In genomic region chr11:95413641-95414535, GRCm38 (mm10) we compare ENCODE assay signal across 8 mouse cellular contexts. TPM values are rescaled to one million over a fixed set of nuclear protein-coding genes. Genes with fewer than 3 reads are reported as not detected.
A peak's percentile ranks its signal among the peaks of the same experiment; 100 is the strongest.
DNase-seq lines count a peak whose midpoint lies in the region; ATAC-seq and TF ChIP-seq lines count a peak whose summit lies in the region.

Gene Spop (plus strand): TSS chr11:95414080.

- peak within 1 kb of the TSS; percentile 82 for H3K4me2 ChIP-seq in heart, embryonic 15.5 days
- peak within 1 kb of the TSS; percentile 80 for H3K4me2 ChIP-seq in liver, embryonic 14.5 days (ENCODE audit: low read depth)
- peak within 1 kb of the TSS; percentile 74 for H3K4me2 ChIP-seq in neural tube, embryonic 11.5 days (ENCODE audit: low read depth)
- peak within 1 kb of the TSS; percentile 69 for H3K4me2 ChIP-seq in stomach, postnatal 0 days (replicated peaks; ENCODE audit: low read depth)

- peaks cover 22% of the 10 kb centered on the region for H3K27me3 ChIP-seq in forebrain, embryonic 10.5 days (ENCODE audit: poor library complexity, severe bottlenecking)
- H3K27me3 ChIP-seq in heart, embryonic 15.5 days, result no peaks in the 10 kb centered on the region
- H3K27me3 ChIP-seq in liver, embryonic 14.5 days (ENCODE audit: control insufficient read depth, insufficient read depth, low read length), result no peaks in the 10 kb centered on the region; the same call in 1 of the 2 replicates
- H3K27me3 ChIP-seq in neural tube, embryonic 11.5 days (ENCODE audit: control insufficient read depth, insufficient read depth, low read length), result no peaks in the 10 kb centered on the region
- no peaks in the 10 kb centered on the region for H3K27me3 ChIP-seq in stomach, postnatal 0 days (ENCODE audit: control insufficient read depth, insufficient read depth, low read length)

- TF ChIP-seq CTCF in liver, embryonic 14.5 days (IDR thresholded peaks at IDR 0.05; ENCODE audit: low read depth), result peak; percentile 1; the same call in 1 of the 2 replicates
- no peak; the same call in 1 of the 2 replicates for TF ChIP-seq CTCF in stomach, postnatal 0 days (IDR thresholded peaks at IDR 0.05; ENCODE audit: low read depth)

- H3K9ac ChIP-seq in heart, embryonic 15.5 days, result peak within 1 kb of the TSS; percentile 70
- peak within 1 kb of the TSS; percentile 80 for H3K9ac ChIP-seq in liver, embryonic 14.5 days (replicated peaks)
- H3K9ac ChIP-seq in neural tube, embryonic 11.5 days (ENCODE audit: low read length), result peak within 1 kb of the TSS; percentile 71
- H3K9ac ChIP-seq in stomach, postnatal 0 days (ENCODE audit: low read length), result peak within 1 kb of the TSS; percentile 68

- peak within 1 kb of the TSS; percentile 91 for H3K27ac ChIP-seq in forebrain, embryonic 10.5 days
- H3K27ac ChIP-seq in heart, embryonic 15.5 days, result peak within 1 kb of the TSS; percentile 97
- H3K27ac ChIP-seq in liver, embryonic 14.5 days, result peak within 1 kb of the TSS; percentile 85
- H3K27ac ChIP-seq in neural tube, embryonic 11.5 days (ENCODE audit: low read depth, low read length), result peak within 1 kb of the TSS; percentile 85
- H3K27ac ChIP-seq in stomach, postnatal 0 days (replicated peaks), result peak within 1 kb of the TSS; percentile 93

- H3K36me3 ChIP-seq in forebrain, embryonic 10.5 days (replicated peaks), result peaks cover 8% of the 10 kb centered on the region
- no peaks in the 10 kb centered on the region for H3K36me3 ChIP-seq in heart, embryonic 15.5 days
- peaks cover 4% of the 10 kb centered on the region; the same call in 1 of the 2 replicates for H3K36me3 ChIP-seq in liver, embryonic 14.5 days (replicated peaks; ENCODE audit: control insufficient read depth, insufficient read depth, low read depth)
- no peaks in the 10 kb centered on the region for H3K36me3 ChIP-seq in neural tube, embryonic 11.5 days (ENCODE audit: control insufficient read depth, insufficient read depth, low read length)
- no peaks in the 10 kb centered on the region for H3K36me3 ChIP-seq in stomach, postnatal 0 days (ENCODE audit: control insufficient read depth, insufficient read depth, low read length)

- peak; percentile 85 for ATAC-seq in CD4-positive, CD25-positive, alpha-beta regulatory T cell, adult 4 months
- ATAC-seq in heart, embryonic 15.5 days (replicated peaks; ENCODE audit: insufficient number of reproducible peaks, insufficient read depth, low FRiP score, low read depth), result peak; percentile 86
- peak; percentile 88 for ATAC-seq in liver, embryonic 14.5 days (ENCODE audit: insufficient read depth)
- peak; percentile 78 for ATAC-seq in neural tube, embryonic 11.5 days (ENCODE audit: insufficient read depth, low FRiP score, low TSS enrichment)
- ATAC-seq in stomach, postnatal 0 days (ENCODE audit: low FRiP score, low TSS enrichment), result peak; percentile 92

- no peaks in the 10 kb centered on the region; the same call in 1 of the 2 replicates for H3K9me3 ChIP-seq in forebrain, embryonic 10.5 days
- H3K9me3 ChIP-seq in heart, embryonic 15.5 days (replicated peaks), result no peaks in the 10 kb centered on the region
- H3K9me3 ChIP-seq in liver, embryonic 14.5 days (ENCODE audit: control insufficient read depth, low read length), result no peaks in the 10 kb centered on the region
- no peaks in the 10 kb centered on the region for H3K9me3 ChIP-seq in neural tube, embryonic 11.5 days (ENCODE audit: control insufficient read depth, low read length)
- no peaks in the 10 kb centered on the region for H3K9me3 ChIP-seq in stomach, postnatal 0 days (ENCODE audit: control insufficient read depth, low read length)

- H3K4me3 ChIP-seq in forebrain, embryonic 10.5 days, result peak within 1 kb of the TSS; percentile 73
- H3K4me3 ChIP-seq in heart, embryonic 15.5 days, result peak within 1 kb of the TSS; percentile 80
- H3K4me3 ChIP-seq in liver, embryonic 14.5 days (ENCODE audit: insufficient read depth in 1 of 2, low read depth in 2 of 2, low read length in 2 of 2), result peak within 1 kb of the TSS; percentile 81 to 96
- H3K4me3 ChIP-seq in neural tube, embryonic 11.5 days (ENCODE audit: low read depth, low read length), result peak within 1 kb of the TSS; percentile 57
- H3K4me3 ChIP-seq in stomach, postnatal 0 days (ENCODE audit: low read depth, low read length), result peak within 1 kb of the TSS; percentile 58

- no peak for TF ChIP-seq EP300 in liver, embryonic 14.5 days (IDR thresholded peaks at IDR 0.05; ENCODE audit: low read depth)
- peak; percentile 42 for TF ChIP-seq EP300 in stomach, postnatal 0 days (optimal IDR thresholded peaks at IDR 0.05)

- H3K4me1 ChIP-seq in forebrain, embryonic 10.5 days, result peaks cover 41% of the 10 kb centered on the region
- peaks cover 14% of the 10 kb centered on the region for H3K4me1 ChIP-seq in heart, embryonic 15.5 days (replicated peaks)
- H3K4me1 ChIP-seq in liver, embryonic 14.5 days (replicated peaks; ENCODE audit: control insufficient read depth in 2 of 2, insufficient read depth in 2 of 2, low read length in 1 of 2), result peaks cover 11 to 18% of the 10 kb centered on the region in 2 experiments
- peaks cover 10% of the 10 kb centered on the region for H3K4me1 ChIP-seq in neural tube, embryonic 11.5 days (ENCODE audit: control insufficient read depth, insufficient read depth, low read length)
- H3K4me1 ChIP-seq in stomach, postnatal 0 days (replicated peaks; ENCODE audit: control insufficient read depth, insufficient read depth), result peaks cover 3% of the 10 kb centered on the region; the same call in 1 of the 2 replicates

- DNase-seq in c-Kit-negative CD71-positive TER-119-positive erythroid progenitor cells, embryonic 14.5 days (ENCODE audit: low read depth, low spot score), result peak; percentile 93
- DNase-seq in forebrain, embryonic 10.5 days (ENCODE audit: extremely low spot score, low spot score), result peak; percentile 93
- peak; percentile 95 to 96 for DNase-seq in kidney, postnatal 25 days
- peak; percentile 87 to 94 (median 91) for DNase-seq in liver, embryonic 14.5 days (ENCODE audit: low read depth in 3 of 3, low spot score in 3 of 3)
- DNase-seq in neural tube, embryonic 11.5 days (ENCODE audit: low spot score), result peak; percentile 94
- DNase-seq in stomach, postnatal 0 days (ENCODE audit: low spot score), result peak; percentile 95

- 3% methylated on average over 57 of the region's 58 CpGs for WGBS in forebrain, embryonic 10.5 days
- WGBS in heart, embryonic 15.5 days, result 2% methylated on average over 43 of the region's 58 CpGs
- WGBS in liver, embryonic 14.5 days (ENCODE audit: insufficient replicate concordance), result 2% methylated on average over 46 of the region's 58 CpGs
- 2% methylated on average over 55 of the region's 58 CpGs for WGBS in neural tube, embryonic 11.5 days
- 2% methylated on average over 48 of the region's 58 CpGs for WGBS in stomach, postnatal 0 days

RNA-seq across cellular contexts. Expression of gene Spop, which starts in this region (rescaled TPM):
- 100 to 1,000 TPM; 176 to 230 TPM for polyA plus RNA-seq in CD4-positive, CD25-positive, alpha-beta regulatory T cell, adult 4 months (2017; shearing (Covaris generic))
- polyA plus RNA-seq in forebrain, embryonic 10.5 days (2016; fragmentation: Nextera tagmentation; extraction: Ambion mirVana), result 142 and 145 TPM in 2 replicates
- 126 and 127 TPM in 2 replicates for polyA plus RNA-seq in heart, embryonic 15.5 days (2015; fragmentation: Nextera tagmentation; extraction: Ambion mirVana)
- 18.8 and 22.0 TPM in 2 replicates for polyA plus RNA-seq in liver, embryonic 14.5 days (2012; rRNA removed)
- 31.8 and 36.2 TPM in 2 replicates for polyA plus RNA-seq in liver, embryonic 14.5 days (2014; fragmentation: Nextera tagmentation; extraction: Ambion mirVana)
- 132 and 137 TPM in 2 replicates for polyA plus RNA-seq in neural tube, embryonic 11.5 days (2014; fragmentation: Nextera tagmentation; extraction: Ambion mirVana)
- polyA plus RNA-seq in stomach, postnatal 0 days (2015; fragmentation: Nextera tagmentation; extraction: Ambion mirVana), result 92.4 and 96.0 TPM in 2 replicates

Comparison
In these comparisons a context has a peak if more than half of its experiments do, and no peak if none do; other contexts are left out.
1. Peak in every context shown above with its lines: DNase-seq, ATAC-seq, H3K4me3 ChIP-seq and H3K27ac ChIP-seq.